Mouse (Mus musculus) T-cell, adult 2 months (primary cell): ENCODE measurements around the gene Nufip2.

Source experiments
- DNase-seq: peaks from one replicate; pipeline ENCODE4 v3.0.0; 2022; ENCODE audit warnings: low spot score

The Nufip2 gene

DNA sequence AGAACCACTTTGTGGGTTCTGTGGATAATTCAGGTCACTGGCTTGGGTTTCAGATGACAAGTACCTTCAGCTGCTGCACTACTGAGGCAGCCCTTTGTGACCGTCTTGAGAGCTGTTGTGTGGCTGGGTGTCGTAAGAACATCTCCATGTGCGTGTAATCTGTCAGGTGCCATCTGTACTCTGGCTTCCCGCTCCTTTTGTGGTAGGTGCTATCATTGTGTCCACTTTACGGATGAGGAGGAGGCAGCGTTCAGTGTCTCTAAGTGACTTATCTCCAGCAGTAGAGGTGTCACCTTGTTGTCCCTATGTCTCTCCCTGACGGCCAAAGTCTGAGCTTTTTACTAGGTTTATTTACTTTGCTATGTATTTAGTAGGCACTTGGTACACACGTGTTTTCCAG is 84.4 kb downstream of the Nufip2 start:
- no peak for DNase-seq

GRCm38 (mm10) chr11:77771879-77772713 is 86.1 kb downstream of the Nufip2 start:
- no peak for DNase-seq

DNA sequence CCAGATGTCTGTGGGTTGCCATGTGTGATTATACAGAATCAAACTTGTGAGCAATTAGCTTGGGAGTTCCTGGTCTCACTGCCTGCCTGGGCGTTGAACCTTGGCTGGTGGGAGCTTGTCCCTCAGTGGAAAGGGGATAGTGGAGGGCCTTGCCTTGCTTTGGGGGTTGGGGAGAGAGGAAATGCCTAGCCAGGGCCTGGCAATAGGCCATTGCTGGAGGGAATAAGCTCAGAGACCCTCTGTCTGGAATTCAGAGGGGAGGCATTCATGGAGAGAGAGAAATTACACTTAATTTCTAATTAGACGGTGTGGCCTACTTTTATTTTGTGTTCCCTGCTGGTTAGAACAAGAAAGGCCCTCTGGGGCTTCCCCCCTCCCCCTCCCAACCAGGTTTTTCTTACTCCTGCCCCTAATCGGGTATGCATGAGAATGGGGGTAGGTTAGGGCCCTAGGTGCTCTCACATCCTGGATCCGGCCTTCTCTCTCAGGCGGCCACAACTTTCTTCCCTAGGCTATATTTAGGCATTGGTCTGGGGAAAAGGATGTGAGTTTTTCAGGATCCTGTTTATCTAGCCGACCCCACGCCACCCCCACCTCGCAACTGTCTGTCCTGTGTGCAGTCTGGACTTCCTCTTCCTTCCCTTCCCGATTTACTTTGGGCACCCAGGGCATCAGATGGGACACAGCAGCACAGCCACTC is 89.9 kb downstream of the Nufip2 start:
- DNase-seq: no peak

- no peak for DNase-seq
Measured at GRCm38 (mm10) chr11:77777436-77777835, 91.5 kb downstream of the Nufip2 start.

DNA sequence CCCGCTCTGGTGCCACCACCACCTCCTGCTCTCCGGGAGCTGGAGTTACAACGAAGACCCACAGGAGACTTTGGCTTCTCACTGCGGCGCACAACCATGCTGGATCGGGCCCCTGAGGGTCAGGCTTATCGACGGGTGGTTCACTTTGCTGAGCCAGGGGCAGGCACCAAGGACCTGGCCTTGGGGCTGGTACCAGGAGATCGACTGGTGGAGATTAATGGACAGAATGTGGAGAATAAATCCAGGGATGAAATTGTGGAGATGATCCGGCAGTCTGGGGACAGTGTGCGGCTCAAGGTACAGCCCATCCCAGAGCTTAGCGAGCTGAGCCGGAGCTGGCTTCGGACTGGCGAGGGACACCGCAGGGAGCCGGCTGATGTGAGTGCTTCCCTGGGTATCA is 92.0 kb downstream of the Nufip2 start:
- DNase-seq: no peak

DNA sequence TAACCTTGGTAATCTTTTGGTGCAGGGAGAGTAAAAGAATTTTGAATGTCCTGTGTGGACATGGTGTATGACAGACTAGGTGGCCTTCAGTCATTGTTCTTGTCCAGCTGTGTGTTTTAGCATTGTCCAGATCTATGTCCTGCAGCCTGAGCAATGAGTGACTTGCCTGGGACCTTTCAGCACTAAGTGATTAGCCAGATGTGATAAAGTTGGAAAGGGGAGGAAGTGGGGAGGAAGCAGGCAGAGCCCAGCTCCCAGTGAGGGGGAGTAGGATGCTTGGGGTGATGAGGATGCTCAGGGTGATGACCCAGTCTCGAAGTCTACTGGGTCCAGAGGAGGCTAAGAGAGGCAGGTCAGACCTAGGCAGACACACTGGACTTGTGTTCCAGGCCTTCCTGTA is 93.3 kb downstream of the Nufip2 start:
- no peak for DNase-seq

- no peak for DNase-seq
Measured at GRCm38 (mm10) chr11:77781088-77781487, 95.1 kb downstream of the Nufip2 start.

DNA sequence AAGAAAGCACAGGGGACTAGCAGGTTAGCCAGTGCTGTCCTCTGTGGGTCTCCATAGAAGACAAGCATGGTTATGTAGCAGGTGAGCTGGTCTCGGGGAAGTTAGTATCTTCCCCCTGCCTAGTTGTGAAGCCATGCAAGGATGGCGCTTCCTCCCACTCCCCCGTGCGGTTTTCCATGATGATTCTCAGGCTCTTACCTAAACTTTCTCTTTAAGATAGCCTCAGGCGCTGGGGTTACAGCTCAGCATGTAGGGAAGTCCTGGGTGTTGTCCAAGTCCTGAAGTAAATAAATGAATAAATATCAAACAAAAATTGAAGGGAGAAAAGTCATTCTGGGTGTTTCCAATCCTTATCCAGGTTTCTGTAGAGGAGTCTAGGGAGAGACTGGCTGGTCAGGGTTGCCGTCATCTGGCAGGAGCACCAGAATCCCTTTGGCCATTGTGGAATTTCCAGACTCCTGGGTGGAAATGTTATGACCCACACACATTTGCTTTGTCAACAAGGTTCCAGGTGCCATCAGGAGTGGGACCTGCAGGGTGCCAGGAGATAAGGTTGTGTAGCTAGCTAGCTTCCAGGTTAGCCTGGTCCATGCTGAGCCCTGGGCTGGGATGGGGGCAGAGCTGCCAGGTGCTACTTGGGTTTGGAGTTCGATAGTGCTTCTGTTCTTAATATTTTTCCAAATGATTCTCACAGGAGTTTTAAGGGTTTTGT is 96.3 kb downstream of the Nufip2 start:
- DNase-seq: no peak

- no peak for DNase-seq
Measured at GRCm38 (mm10) chr11:77783211-77783746, 97.3 kb downstream of the Nufip2 start.

GRCm38 (mm10) chr11:77783747-77784646 is 98.0 kb downstream of the Nufip2 start:
- peak; percentile 37 for DNase-seq

DNA sequence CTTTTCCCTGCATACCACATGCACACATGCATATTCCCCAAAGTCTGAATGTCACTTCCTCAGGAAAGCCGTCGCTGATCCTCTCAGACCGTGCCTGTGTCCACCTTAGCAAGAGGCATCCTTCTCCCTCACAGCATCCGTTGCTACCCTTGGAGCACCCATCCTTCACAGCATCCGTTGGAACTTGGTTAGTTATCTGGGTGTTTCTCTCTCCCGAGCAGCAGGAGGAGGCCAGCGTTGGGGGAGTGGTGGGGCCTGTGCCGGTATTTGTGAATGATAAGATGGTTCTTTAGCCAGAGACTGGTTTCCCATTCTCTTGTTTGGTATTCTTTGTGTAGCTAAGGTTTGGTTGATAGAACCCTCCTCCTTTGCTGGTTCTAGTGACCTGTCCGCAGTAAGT is 98.9 kb downstream of the Nufip2 start:
- no peak for DNase-seq

DNA sequence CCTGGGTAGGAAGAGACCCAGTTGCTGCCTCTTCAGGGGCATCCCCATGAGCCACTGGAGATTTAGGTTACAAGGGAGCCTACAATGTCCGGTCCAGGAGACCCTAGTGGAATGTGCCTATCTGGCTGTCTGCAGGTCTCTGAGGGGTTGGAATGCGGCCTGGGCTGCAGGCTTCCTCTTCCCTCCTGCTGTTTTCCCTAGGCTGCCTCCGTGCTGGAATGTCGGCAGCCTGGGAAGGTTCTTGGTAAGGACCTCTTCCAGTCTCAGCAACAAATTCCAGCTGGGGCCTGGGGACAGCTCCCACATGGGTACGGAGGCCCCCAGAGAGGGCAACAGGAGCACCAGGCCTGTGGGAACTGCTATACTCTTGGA is 99.4 kb downstream of the Nufip2 start:
- no peak for DNase-seq

- no peak for DNase-seq
Measured at GRCm38 (mm10) chr11:77785768-77786561, 100.0 kb downstream of the Nufip2 start.

- DNase-seq: no peak
Measured at GRCm38 (mm10) chr11:77787707-77788106, 101.8 kb downstream of the Nufip2 start, which contains the start of gene Gm10277. Gene Gm10277, minus strand, starts transcription at chr11:77787747.

DNA sequence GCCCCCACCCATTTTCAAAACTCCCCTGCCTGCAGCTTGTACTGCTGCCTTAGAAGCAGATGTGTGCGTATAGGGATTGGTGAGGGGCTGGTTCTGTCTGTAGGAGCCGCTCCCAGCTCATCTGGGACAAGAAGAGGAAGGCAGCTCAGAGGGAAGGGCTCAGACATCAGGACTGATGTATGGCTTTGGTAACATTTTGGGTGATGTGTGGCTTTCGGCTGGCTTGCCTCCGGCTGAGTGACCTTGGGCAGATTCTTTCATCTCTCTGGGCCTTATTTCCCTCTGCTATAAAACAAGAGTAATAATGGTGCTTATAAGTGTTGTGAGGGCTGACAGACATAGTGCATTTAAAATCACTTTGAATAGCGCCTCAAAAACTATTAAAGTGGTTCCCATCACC is 103.6 kb downstream of the Nufip2 start:
- DNase-seq: no peak

DNA sequence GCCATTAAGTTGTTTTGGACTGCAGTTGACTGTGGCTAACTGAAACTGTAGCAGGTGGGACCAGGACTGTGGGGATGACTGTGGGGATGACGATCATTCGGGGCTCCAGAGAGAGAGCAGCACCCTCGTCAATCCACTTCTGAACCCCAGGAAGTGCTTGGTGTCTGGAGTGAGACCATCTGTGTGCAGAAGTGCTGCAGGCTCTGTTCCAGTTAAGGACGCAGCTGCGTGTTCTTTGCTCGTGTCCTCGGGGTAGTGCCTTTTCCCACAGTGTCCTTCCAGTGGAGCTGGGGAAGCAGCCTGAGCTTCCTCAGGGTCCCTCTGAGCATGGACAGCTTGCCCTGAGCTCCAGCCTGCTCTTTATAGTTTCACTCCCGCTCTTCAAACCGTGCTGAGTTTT is 104.3 kb downstream of the Nufip2 start:
- DNase-seq: no peak

GRCm38 (mm10) chr11:77791241-77791727 is 105.3 kb downstream of the Nufip2 start:
- DNase-seq: no peak
